Mouse (Mus musculus) liver, embryonic 13.5 days (tissue): ENCODE data around the gene Swap70. TPM values are rescaled to one million over a fixed set of nuclear protein-coding genes. Genes with fewer than 3 reads are reported as not detected.

Source experiments
- ATAC-seq: fragments of 200-750 bp; cut with Nextera tagmentation; 2 replicates; pipeline ENCODE4 v1.8.0; 2017; ENCODE audit warnings: low read depth, mild to moderate bottlenecking, moderate number of reproducible peaks, moderate library complexity
- DNase-seq: peaks from one replicate; pipeline ENCODE4 v3.0.0; 2022
- H3K27ac ChIP-seq: fragments of 300-500 bp; sonication (generic); 2 replicates; pipeline ENCODE4 v1.5.1; 2015; ENCODE audit warnings: moderate library complexity, mild to moderate bottlenecking, inconsistent platforms
- H3K27me3 ChIP-seq: fragments of 300-500 bp; sonication (generic); 2 replicates; pipeline ENCODE4 v1.6.1; 2015; ENCODE audit warnings: mild to moderate bottlenecking, inconsistent platforms
- H3K36me3 ChIP-seq: fragments of 300-500 bp; sonication (generic); 2 replicates; pipeline ENCODE4 v1.6.1; 2015; ENCODE audit warnings: mild to moderate bottlenecking, inconsistent platforms
- H3K4me1 ChIP-seq: fragments of 300-500 bp; sonication (generic); replicated peaks from 2 replicates; pipeline ENCODE4 v1.6.1; 2015; ENCODE audit warnings: inconsistent platforms
- H3K4me2 ChIP-seq: fragments of 300-500 bp; sonication (generic); 2 replicates; pipeline ENCODE4 v1.6.1; 2015; ENCODE audit warnings: inconsistent platforms, mild to moderate bottlenecking, moderate library complexity
- H3K4me3 ChIP-seq: fragments of 300-500 bp; sonication (generic); replicated peaks from 2 replicates; pipeline ENCODE4 v1.5.1; 2015; ENCODE audit warnings: mild to moderate bottlenecking, inconsistent platforms
- H3K9ac ChIP-seq: fragments of 300-500 bp; sonication (generic); 2 replicates; pipeline ENCODE4 v1.6.1; 2015; ENCODE audit warnings: mild to moderate bottlenecking, inconsistent platforms
- H3K9me3 ChIP-seq: fragments of 300-500 bp; sonication (generic); replicated peaks from 2 replicates; pipeline ENCODE4 v1.6.1; 2016; ENCODE audit warnings: inconsistent platforms
- WGBS: fragments of 180-500 bp; shearing (Covaris S2); methylation state at CpG from one replicate; pipeline ENCODE4 v1.1.7; 2015; ENCODE audit not compliant: insufficient replicate concordance; 5-methylcytosine and 5-hydroxymethylcytosine counted together
- polyA plus RNA-seq: library from polyadenylated mRNA; unstranded; fragments of >200 nt; fragmentation: Nextera tagmentation; extraction: Ambion mirVana; gene quantifications from 2 replicates; pipeline ENCODE4 v1.2.1, GENCODE M21; 2015

Swap70 gene
- polyA plus RNA-seq, 1 experiment from 2014 or later, result 10.2 TPM

DNA sequence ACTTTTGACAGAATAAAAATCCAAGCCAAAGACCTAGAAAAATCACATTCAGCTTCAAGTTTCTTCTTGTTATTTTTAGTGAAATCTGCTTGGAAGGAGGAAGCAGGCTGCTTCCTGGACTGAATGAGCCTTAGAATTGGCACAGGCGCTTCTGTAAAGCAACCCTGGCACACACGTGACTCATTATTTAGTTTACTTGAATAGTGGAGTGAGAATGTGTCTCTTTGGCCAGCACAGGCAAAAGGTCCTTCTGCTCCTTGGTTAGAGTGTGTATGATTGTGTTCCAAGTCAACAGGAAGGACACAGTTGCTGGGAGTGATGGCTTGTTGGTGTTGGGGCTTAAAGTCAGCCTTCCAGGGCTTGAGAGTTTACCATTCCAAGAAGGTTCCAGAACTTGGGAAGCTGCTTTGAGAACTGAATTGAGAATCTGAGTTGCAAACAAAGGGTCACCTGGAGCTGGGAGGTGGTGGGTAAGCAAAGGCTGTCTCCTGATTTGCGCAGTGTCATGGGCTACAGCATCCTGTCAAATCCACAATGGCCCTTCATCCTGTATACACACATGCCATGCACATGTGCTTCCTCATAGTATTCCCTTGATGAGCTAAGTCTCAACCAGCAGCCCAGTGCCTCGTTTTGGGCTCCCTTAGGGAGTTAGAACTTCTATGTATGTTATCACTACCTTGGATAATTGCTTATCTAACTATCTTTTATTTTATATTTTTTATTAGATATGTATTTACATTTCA is 38.6 kb downstream of the Swap70 start:
- peaks cover 32% of the 10 kb centered on the region for H3K4me1 ChIP-seq
- DNase-seq (no peak), ATAC-seq (no peak)
- WGBS, result 53% methylated on average over 4 of the region's 4 CpGs
- no peak overlapping the region for H3K9ac ChIP-seq
- no peak overlapping the region for H3K4me2 ChIP-seq
- H3K27ac ChIP-seq, result no peak overlapping the region
- no peaks in the 10 kb centered on the region for H3K27me3 ChIP-seq
- 0 out of 2 replicates have a peak, but pooled peaks cover 5% of the 10 kb centered on the region for H3K36me3 ChIP-seq
- H3K4me3 ChIP-seq, result no peak overlapping the region
- H3K9me3 ChIP-seq, result no peaks in the 10 kb centered on the region

DNA sequence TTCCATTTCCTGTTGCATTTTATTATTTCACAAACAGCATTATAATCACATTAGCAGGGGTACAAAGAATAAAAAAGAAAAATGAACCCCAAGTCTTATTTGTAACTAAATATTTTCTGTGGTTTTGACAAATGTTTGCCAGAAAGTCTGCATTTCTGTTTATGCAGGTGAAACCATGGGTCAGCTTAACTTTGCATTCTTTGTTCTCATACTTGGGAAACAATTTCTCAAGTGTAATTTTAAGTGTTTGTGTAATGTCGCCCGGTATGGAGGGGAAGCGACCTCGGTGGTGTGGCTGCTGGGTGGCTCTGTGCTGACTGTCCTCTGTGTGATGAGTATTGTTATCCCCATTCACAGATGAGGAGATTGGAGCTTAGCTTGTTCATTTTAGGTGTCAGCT is 40.3 kb downstream of the Swap70 start:
- Histone ChIP-seq H3K36me3 (no peaks in the 10 kb centered on the region), H3K4me3 (no peak overlapping the region)
- 71% methylated on average over 4 of the region's 4 CpGs for whole genome bisulfite sequencing

GRCm38 (mm10) chr7:110262661-110263060 is 41.1 kb downstream of the Swap70 start:
- Histone ChIP-seq H3K27ac (no peak overlapping the region), H3K4me3 (no peak overlapping the region), H3K4me1 (peaks cover 26% of the 10 kb centered on the region), H3K9ac (no peak overlapping the region), H3K36me3 (no peaks in the 10 kb centered on the region), H3K9me3 (no peaks in the 10 kb centered on the region), H3K4me2 (no peak overlapping the region), H3K27me3 (no peaks in the 10 kb centered on the region)
- ATAC-seq (no peak), DNase-seq (no peak)
- WGBS, result 19% methylated on average over 1 of the region's 1 CpGs

More for the DNA sequence above, 40.3 kb downstream of the Swap70 start:
- H3K9me3 ChIP-seq, result no peaks in the 10 kb centered on the region
- no peak overlapping the region for H3K27ac ChIP-seq
- no peaks in the 10 kb centered on the region for H3K27me3 ChIP-seq
- ATAC-seq (no peak), DNase-seq (no peak)
- peaks cover 34% of the 10 kb centered on the region for H3K4me1 ChIP-seq
- H3K4me2 ChIP-seq, result no peak overlapping the region
- H3K9ac ChIP-seq, result no peak overlapping the region

DNA sequence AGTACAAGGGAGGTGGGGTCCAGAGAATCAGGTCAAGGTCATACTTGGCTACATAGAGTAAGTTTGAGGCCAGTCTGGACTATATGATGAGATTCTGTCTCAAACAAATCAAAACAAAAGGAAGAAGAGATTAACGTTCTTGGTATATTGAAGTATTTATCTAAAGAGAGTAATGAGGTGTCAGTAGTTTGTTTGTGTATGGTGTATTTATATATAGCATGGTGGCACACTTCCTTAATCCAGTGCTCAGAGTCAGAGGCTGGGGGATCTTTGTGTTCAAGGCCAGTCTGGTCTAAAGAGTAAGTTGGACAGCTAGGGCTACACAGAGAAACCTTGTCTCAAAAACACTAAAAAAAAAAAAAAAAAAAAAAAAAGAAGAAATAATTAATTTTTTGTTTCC is 42.0 kb downstream of the Swap70 start:
- DNase-seq, result no peak
- no peak overlapping the region for H3K27ac ChIP-seq
- no peaks in the 10 kb centered on the region for H3K36me3 ChIP-seq
- 52% methylated on average over 1 of the region's 1 CpGs for WGBS
- no peak overlapping the region for H3K4me2 ChIP-seq
- H3K4me3 ChIP-seq, result no peak overlapping the region
- H3K4me1 ChIP-seq, result peaks cover 18% of the 10 kb centered on the region
- H3K27me3 ChIP-seq, result no peaks in the 10 kb centered on the region
- ATAC-seq, result no peak
- no peak overlapping the region for H3K9ac ChIP-seq
- H3K9me3 ChIP-seq, result no peaks in the 10 kb centered on the region

- Histone ChIP-seq H3K9me3 (no peaks in the 10 kb centered on the region), H3K4me2 (no peak overlapping the region), H3K4me1 (peaks cover 13% of the 10 kb centered on the region), H3K4me3 (no peak overlapping the region), H3K9ac (no peak overlapping the region), H3K36me3 (peaks cover 11% of the 10 kb centered on the region), H3K27me3 (no peaks in the 10 kb centered on the region), H3K27ac (no peak overlapping the region)
- ATAC-seq (peak; percentile 43; the same call in 1 of the 2 replicates), DNase-seq (peak; percentile 79)
- WGBS, result 11% methylated on average over 7 of the region's 7 CpGs
Measured at GRCm38 (mm10) chr7:110265796-110266195, 44.3 kb downstream of the Swap70 start.

DNA sequence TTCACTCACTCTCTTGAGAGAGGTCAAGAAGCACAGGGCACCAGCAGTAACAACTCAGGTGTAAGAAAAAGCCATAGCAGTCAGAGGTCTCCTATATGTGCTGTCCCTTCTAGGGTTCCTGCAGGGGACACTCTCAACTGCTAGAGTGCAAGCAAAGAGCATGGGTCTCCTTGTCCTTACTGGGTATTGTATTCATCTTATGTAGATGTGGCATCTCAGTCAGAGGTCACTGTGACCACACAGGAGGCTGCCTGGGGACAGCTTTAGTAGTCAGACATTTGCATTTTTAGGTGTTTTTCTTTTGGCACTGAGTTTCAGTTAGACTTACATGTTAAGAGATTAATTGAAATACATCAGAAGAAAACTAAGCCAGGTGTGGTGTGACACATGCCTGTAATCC is 45.5 kb downstream of the Swap70 start:
- Histone ChIP-seq H3K4me3 (no peak overlapping the region), H3K27me3 (no peaks in the 10 kb centered on the region), H3K4me1 (peaks cover 13% of the 10 kb centered on the region), H3K4me2 (no peak overlapping the region), H3K36me3 (peaks cover 11% of the 10 kb centered on the region), H3K27ac (no peak overlapping the region), H3K9me3 (no peaks in the 10 kb centered on the region), H3K9ac (no peak overlapping the region)
- DNase-seq (no peak), ATAC-seq (no peak)

DNA sequence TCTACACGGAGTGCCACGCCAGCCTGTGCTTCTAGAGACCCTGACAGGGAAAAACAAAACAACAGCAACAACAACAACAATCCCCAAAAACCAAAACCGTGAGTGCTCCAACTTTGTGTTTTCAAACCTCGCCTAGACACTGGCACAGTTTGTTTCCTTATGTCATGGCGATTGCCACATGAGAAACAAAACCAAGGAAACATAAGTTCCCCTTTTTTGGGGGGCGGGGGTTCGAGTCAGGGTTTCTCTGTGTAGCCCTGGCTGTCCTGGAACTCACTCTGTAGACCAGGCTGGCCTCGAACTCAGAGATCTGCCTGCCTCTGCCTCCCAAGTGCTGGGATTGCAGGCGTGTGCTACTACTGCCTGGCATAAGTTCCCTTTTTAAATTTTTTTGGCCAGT is 46.5 kb downstream of the Swap70 start:
- Histone ChIP-seq H3K27me3 (no peaks in the 10 kb centered on the region), H3K27ac (no peak overlapping the region), H3K4me3 (no peak overlapping the region), H3K36me3 (peaks cover 19% of the 10 kb centered on the region), H3K4me1 (peaks cover 17% of the 10 kb centered on the region), H3K4me2 (no peak overlapping the region), H3K9ac (no peak overlapping the region), H3K9me3 (no peaks in the 10 kb centered on the region)
- no peak for DNase-seq
- no peak for ATAC-seq
- WGBS, result 59% methylated on average over 9 of the region's 9 CpGs

GRCm38 (mm10) chr7:110268511-110268910 is 47.0 kb downstream of the Swap70 start:
- 68% methylated on average over 4 of the region's 4 CpGs for WGBS
- H3K4me3 ChIP-seq, result no peak overlapping the region
- H3K4me2 ChIP-seq, result no peak overlapping the region
- no peak overlapping the region for H3K27ac ChIP-seq
- no peaks in the 10 kb centered on the region for H3K27me3 ChIP-seq
- H3K9ac ChIP-seq, result no peak overlapping the region
- DNase-seq (no peak), ATAC-seq (no peak)
- H3K9me3 ChIP-seq, result no peaks in the 10 kb centered on the region
- H3K4me1 ChIP-seq, result peaks cover 17% of the 10 kb centered on the region
- peaks cover 25% of the 10 kb centered on the region for H3K36me3 ChIP-seq

DNA sequence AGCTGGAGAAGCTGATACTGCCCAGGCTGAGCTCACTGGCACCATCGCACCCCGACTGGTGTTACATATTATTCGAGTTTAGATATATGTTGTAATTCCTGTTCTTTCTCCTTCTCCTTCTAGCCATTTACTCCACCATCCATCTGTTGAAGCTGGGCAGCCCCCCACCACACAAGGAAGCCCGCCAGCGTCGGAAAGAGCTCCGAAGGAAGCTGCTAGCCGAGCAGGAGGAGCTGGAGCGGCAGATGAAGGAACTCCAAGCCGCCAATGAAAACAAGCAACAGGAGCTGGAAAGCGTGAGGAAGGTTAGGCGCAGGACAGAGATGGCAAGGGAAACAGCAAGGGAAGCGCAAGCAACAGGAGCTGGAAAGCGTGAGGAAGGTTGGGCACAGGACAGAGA is 48.3 kb downstream of the Swap70 start:
- H3K27me3 ChIP-seq, result no peaks in the 10 kb centered on the region
- H3K4me1 ChIP-seq, result peaks cover 17% of the 10 kb centered on the region
- H3K4me2 ChIP-seq, result no peak overlapping the region
- no peak overlapping the region for H3K4me3 ChIP-seq
- no peak overlapping the region for H3K9ac ChIP-seq
- ATAC-seq, result no peak
- DNase-seq, result no peak
- H3K27ac ChIP-seq, result no peak overlapping the region
- 82% methylated on average over 14 of the region's 14 CpGs for WGBS
- no peaks in the 10 kb centered on the region for H3K9me3 ChIP-seq
- H3K36me3 ChIP-seq, result peaks cover 37% of the 10 kb centered on the region

DNA sequence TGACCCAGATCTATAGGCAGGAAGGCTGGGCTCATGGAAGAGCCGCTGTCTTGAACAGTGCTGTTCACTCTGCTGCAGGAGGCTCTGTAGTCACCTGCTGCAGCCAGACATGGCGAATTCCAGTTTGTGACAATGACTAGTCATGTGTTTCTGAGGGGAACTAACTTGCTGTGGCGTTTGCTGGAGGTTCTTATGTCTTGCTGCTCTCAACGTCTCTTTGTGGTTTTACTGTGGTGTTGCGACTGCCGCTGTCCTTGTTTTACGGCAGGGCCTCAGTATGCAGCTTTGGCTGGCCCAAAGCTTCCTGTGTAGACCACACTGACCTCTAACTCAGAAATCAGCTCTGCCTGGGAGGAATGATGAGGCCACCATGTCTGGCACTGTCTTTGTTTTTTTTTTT is 48.9 kb downstream of the Swap70 start:
- Histone ChIP-seq H3K9ac (no peak overlapping the region), H3K36me3 (peaks cover 42% of the 10 kb centered on the region)
- 44% methylated on average over 7 of the region's 7 CpGs for WGBS

DNA sequence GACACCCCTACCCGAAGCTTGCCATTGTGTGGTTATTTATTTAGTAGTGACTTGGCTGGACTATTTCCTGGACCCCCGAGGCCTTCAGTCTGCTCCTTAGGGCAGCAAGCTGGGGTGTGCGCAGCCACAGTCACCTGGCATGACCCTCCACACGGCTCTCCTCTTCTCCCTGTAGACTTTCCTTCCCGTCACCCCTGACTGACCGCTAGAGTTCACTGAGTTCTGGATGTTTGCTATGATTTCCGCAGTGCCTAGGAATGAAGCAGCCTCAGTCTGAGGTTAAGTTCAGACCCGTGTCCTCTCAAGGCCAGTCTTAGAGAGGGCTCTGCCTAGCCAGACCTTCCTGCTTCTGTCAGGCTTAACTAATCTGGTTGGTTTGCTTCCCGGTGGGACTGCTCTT is 50.3 kb downstream of the Swap70 start:
- DNase-seq, result no peak
- no peaks in the 10 kb centered on the region for H3K9me3 ChIP-seq
- H3K4me3 ChIP-seq, result no peak overlapping the region
- peaks cover 13% of the 10 kb centered on the region for H3K4me1 ChIP-seq
- H3K27ac ChIP-seq, result no peak overlapping the region
- H3K36me3 ChIP-seq, result peaks cover 54% of the 10 kb centered on the region
- no peaks in the 10 kb centered on the region for H3K27me3 ChIP-seq
- WGBS, result 52% methylated on average over 9 of the region's 9 CpGs
- H3K4me2 ChIP-seq, result no peak overlapping the region
- no peak for ATAC-seq
- H3K9ac ChIP-seq, result no peak overlapping the region

More for the DNA sequence above, 48.9 kb downstream of the Swap70 start:
- H3K4me2 ChIP-seq, result no peak overlapping the region
- ATAC-seq (no peak; the same call in 1 of the 2 replicates), DNase-seq (no peak)
- no peak overlapping the region for H3K4me3 ChIP-seq
- H3K27me3 ChIP-seq, result no peaks in the 10 kb centered on the region
- no peak overlapping the region for H3K27ac ChIP-seq
- H3K4me1 ChIP-seq, result peaks cover 16% of the 10 kb centered on the region
- no peaks in the 10 kb centered on the region for H3K9me3 ChIP-seq

DNA sequence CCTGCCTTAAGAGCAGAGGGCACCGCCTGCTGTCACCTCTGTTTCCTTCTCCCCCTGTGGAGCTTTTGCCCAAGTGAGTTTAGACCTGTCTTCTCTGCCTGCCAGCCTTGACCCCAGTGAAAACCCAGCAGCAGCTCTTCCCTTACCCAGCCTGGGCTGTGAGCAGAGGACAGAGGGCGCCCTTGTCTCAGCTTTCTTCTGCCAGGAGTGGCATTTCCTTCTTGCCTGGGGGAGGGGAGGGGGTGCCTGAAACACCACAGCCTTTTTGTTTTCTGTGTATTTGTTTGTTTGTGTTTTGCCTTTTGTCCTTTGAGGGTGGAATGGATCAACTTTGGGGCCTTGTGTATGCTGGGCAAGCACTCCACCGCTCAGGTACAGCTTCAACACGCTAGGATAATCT is 50.9 kb downstream of the Swap70 start:
- no peak overlapping the region for H3K27ac ChIP-seq
- DNase-seq, result no peak

More for the DNA sequence above, 50.9 kb downstream of the Swap70 start:
- Histone ChIP-seq H3K9me3 (no peaks in the 10 kb centered on the region), H3K4me2 (no peak overlapping the region), H3K27me3 (no peaks in the 10 kb centered on the region), H3K4me1 (peaks cover 13% of the 10 kb centered on the region), H3K9ac (no peak overlapping the region), H3K4me3 (no peak overlapping the region), H3K36me3 (peaks cover 57% of the 10 kb centered on the region)
- no peak for ATAC-seq
- WGBS, result 79% methylated on average over 4 of the region's 4 CpGs
